In the genomic region with DNA sequence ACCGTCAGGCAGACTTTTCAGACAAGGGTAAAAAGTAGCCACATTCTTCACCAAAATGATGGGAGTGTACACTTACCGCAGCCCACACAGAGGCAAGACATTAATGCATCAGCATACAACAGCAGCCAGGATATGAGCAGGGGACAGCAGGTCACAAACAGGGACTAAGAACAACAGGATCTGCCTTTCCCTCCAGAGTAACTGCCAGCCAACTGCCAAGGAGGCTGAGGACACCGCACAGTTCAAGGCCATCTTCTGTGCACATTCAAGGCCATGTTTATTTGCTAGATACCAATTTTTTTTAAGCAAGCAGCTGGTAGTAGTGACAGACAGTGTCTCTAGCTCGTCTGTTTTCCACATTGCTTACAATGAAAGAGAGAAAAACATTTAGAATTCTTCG, we compare ENCODE assay signal across 14 mouse cellular contexts.
"Had no signal": no experiment of that assay in that cellular context is flagged by ENCODE, and none has a peak within 500 bp of the region (broad histone marks: within the 10 kb centered on the region; RNA-seq: fewer than 3 reads in every experiment).

No protein-coding gene starts in this region.

- DNase-seq: gastrocnemius, postnatal 14 days; gastrocnemius, postnatal 36 days; heart, adult 11 months; heart, adult 2 months; heart, postnatal 14 days; heart, postnatal 36 days; kidney, adult 11 months; kidney, adult 2 months; kidney, adult 9 months; kidney, postnatal 14 days; kidney, postnatal 36 days; layer of hippocampus, adult 9-11 months; layer of hippocampus, postnatal 36 days; left cerebral cortex, postnatal 4 days had no signal
